Mouse (Mus musculus) bone marrow macrophage, adult 2 months (primary cell): ENCODE measurements around the gene Fsd1l. TPM values are rescaled to one million over a fixed set of nuclear protein-coding genes. Genes with fewer than 3 reads are reported as not detected.
A peak's percentile ranks its signal among the peaks of the same experiment; 100 is the strongest.
"Not testable (repeated sequence)": the region's sequence is repeated elsewhere in the genome, so short reads cannot be mapped to it uniquely, and the experiment has no call there.

Experiments used
- H3K27ac ChIP-seq: 2 replicates; pipeline ENCODE4 v1.5.1; 2012; ENCODE audit warnings: low read depth, low read length; ENCODE audit not compliant: insufficient read depth
- H3K4me1 ChIP-seq: 2 replicates; pipeline ENCODE4 v1.6.1; 2012; ENCODE audit warnings: low read length; ENCODE audit not compliant: control insufficient read depth, insufficient read depth
- H3K4me3 ChIP-seq: 2 replicates; pipeline ENCODE4 v1.5.1; 2012; ENCODE audit warnings: mild to moderate bottlenecking, low read length, moderate library complexity; ENCODE audit not compliant: insufficient read depth
- CTCF ChIP-seq: IDR thresholded peaks from 2 replicates; pipeline ENCODE4 v1.5.1; 2012; ENCODE audit warnings: low read depth, mild to moderate bottlenecking, low read length, moderate library complexity
- POLR2A ChIP-seq: IDR thresholded peaks from 2 replicates; pipeline ENCODE4 v1.6.1; 2012; ENCODE audit warnings: mild to moderate bottlenecking, low read depth, low read length, borderline replicate concordance
- polyA plus RNA-seq: library from polyadenylated mRNA; stranded (reverse); fragments of >200 nt; gene quantifications from 2 replicates; pipeline ENCODE4 v1.2.4, GENCODE M21; 2012; ENCODE audit not compliant: missing spikeins, insufficient read depth, insufficient read length

Fsd1l gene
- polyA plus RNA-seq, 1 experiment, result 4.1 TPM

DNA sequence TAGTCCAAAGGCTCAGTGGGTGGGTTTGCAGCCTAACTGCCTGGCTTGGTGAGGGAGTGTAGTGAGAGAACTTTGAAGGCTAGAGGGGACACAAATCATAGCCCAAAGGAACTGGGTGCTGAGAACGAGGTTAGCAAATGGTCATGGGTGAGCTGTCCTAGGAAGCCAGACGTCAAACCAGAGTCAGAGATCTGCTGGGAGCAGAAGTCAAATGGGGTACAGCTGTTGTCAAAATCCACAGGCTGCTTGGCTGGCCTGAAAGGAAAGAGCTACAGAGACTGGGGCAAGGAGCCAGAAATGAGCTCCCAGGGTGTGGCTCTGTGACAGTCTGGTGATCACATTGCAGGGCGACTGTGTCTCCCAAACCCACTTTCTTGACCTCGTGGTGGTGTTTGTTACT is 2.3 kb upstream of the Fsd1l start:
- Histone ChIP-seq H3K4me3 (no peak overlapping the region), H3K4me1 (no peaks in the 10 kb centered on the region; the same call in 1 of the 2 replicates), H3K27ac (no peak overlapping the region)
- TF ChIP-seq POLR2A, result no peak
- TF ChIP-seq CTCF, result no peak

GRCm38 (mm10) chr4:53630963-53631315 is 332 bp upstream of the Fsd1l start:
- Histone ChIP-seq H3K4me1 (no peaks in the 10 kb centered on the region; the same call in 1 of the 2 replicates), H3K4me3 (peak overlapping the region; percentile 88), H3K27ac (no peak overlapping the region)
- TF ChIP-seq CTCF, result no peak
- TF ChIP-seq POLR2A, result no peak

DNA sequence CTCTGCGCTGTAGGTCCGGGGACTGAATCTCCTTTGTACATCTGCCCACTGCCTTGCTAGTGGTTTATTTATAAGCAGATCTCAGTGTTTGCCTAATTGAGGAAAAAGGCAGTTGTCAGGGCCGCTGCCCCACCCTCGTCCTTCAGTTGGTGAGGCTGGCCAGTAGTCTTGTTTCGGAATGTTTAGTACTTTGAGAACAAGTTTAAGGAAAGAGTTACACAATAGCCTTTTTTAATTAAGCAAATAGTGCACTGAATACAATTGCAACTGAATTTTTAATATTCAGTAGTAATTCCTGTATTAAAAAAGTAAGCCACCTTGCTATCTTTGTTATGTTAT is 709 bp downstream of the Fsd1l start:
- Histone ChIP-seq H3K4me1 (no peaks in the 10 kb centered on the region; the same call in 1 of the 2 replicates), H3K27ac (no peak overlapping the region), H3K4me3 (peak overlapping the region; percentile 88)
- no peak for TF ChIP-seq POLR2A
- TF ChIP-seq CTCF, result no peak

DNA sequence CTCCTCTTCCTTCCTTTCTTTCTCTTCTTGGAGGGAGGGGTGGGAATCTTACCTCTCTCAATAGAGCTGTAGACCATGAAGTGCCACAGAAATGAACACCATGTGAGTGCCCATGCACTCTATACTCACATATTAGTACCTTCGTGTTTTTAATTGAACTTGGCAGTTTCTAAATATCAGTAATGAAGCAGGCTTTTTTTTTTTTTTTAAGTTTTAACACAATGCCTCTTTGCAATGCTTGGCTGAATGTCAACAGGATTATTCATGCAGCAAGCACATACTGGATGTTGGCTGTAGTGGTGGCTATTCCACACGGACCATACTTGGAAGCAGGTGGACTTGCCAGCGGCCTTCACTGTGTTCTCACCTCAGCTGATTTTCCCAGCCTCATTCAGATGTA is 4.1 kb downstream of the Fsd1l start:
- H3K4me3 ChIP-seq, result no peak overlapping the region
- no peaks in the 10 kb centered on the region; the same call in 1 of the 2 replicates for H3K4me1 ChIP-seq
- TF ChIP-seq POLR2A (no peak), CTCF (no peak)
- no peak overlapping the region for H3K27ac ChIP-seq

DNA sequence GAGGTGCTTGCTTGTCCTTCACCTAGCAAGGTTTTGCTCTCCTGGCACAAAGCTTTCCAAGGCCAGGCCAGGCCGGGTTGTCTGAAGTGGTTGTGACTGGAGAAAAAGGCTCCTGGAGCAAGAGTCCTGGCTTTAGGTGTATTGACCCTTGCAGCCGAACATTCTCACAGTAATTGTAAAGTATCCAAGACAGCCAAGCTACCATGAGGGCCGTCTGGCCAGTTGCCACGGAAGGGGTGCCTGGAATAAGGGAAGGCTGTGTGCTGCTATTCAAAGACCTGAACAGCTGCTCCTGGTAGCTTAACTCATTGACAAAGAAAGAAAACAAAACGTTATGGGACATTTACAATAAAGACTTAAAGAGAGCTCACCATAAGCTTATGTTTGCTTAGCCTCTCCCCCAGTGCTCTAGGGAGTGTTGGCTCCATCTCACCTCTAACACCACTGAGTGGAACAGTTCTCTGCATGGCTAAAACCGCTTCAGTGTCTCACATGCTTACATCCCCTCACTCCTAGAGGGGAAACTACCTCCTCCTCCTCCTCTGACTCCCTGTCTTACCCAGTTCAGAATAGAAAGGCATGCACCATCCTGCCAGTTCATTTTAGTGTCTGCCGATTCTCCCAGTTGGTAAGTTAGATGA is 6.1 kb downstream of the Fsd1l start:
- Histone ChIP-seq H3K4me3 (no peak overlapping the region), H3K4me1 (no peaks in the 10 kb centered on the region; the same call in 1 of the 2 replicates), H3K27ac (no peak overlapping the region)
- TF ChIP-seq CTCF, result no peak
- no peak for TF ChIP-seq POLR2A

- no peaks in the 10 kb centered on the region for H3K4me1 ChIP-seq
- TF ChIP-seq CTCF (no peak), POLR2A (no peak)
- H3K27ac ChIP-seq, result no peak overlapping the region
- H3K4me3 ChIP-seq, result no peak overlapping the region
Observed at GRCm38 (mm10) chr4:53638549-53639123, 7.4 kb downstream of the Fsd1l start.

DNA sequence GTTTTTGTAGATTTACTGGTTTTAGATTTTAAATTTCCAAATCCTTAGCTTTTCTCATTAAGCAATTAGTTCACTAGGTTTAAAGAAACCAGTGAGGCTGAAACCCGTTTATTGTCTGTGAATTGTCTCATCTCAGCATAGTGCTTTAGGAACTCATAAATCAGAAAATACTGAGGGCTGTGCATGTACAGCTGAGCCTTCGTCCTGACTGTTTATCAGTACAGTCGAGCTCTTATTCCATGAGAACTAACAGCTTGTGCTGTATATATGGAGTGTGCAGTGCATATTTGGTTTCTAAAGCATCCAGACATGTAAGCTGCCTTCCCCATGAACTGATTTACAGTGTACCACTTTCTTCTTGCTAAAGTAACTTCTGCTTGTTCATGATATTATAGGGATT is 26.8 kb downstream of the Fsd1l start:
- H3K4me1 ChIP-seq, result peaks cover 2% of the 10 kb centered on the region
- no peak overlapping the region for H3K27ac ChIP-seq
- no peak for TF ChIP-seq POLR2A
- TF ChIP-seq CTCF, result no peak
- no peak overlapping the region for H3K4me3 ChIP-seq

DNA sequence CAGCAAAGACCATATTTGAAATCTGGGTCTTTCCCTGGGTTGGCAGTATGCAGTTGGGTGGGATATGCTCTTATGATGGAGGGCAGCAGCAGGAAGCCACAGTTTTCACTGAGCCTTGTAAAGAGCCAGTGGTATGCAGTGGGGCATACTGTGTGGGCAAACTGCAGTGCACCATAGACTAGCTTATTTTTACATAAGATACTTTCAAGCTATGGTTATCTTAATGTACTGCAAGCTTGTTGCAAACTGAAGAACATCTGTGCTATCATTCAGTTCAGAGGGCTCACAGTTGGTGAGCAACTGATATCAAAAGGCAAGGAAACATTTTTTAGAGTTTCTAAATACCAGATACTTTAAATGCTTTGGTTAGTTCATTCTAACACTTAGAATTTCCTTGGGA is 29.4 kb downstream of the Fsd1l start:
- TF ChIP-seq POLR2A, result no peak
- no peak for TF ChIP-seq CTCF
- no peak overlapping the region for H3K27ac ChIP-seq
- no peak overlapping the region for H3K4me3 ChIP-seq
- peaks cover 2% of the 10 kb centered on the region for H3K4me1 ChIP-seq

GRCm38 (mm10) chr4:53682092-53682491 is 50.8 kb downstream of the Fsd1l start:
- Histone ChIP-seq H3K4me3 (no peak overlapping the region), H3K27ac (no peak overlapping the region), H3K4me1 (no peaks in the 10 kb centered on the region)
- no peak for TF ChIP-seq POLR2A
- no peak for TF ChIP-seq CTCF

DNA sequence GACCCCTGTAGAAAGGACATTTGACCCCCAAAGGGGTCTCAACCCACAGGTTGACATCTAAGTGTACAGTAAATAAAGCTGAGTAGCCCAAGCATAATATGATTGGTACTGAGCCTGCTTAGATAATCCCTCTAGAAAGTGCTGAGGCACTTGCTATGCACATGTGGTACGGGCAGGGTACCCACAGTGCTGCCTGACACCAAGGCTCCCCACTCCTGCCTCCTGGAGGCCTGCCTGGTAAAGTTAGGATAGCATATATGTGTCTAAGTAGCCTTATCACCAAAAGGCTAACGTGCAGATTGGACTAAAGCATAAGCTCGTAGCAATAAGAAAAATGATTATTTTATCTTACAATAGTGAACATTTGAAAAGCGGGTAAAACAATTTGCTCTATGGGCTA is 57.7 kb downstream of the Fsd1l start:
- H3K4me3 ChIP-seq, result no peak overlapping the region
- TF ChIP-seq CTCF, result no peak
- TF ChIP-seq POLR2A, result no peak

GRCm38 (mm10) chr4:53691418-53691817 is 60.1 kb downstream of the Fsd1l start:
- Histone ChIP-seq H3K4me3 (no peak overlapping the region), H3K27ac (no peak overlapping the region), H3K4me1 (no peaks in the 10 kb centered on the region)
- no peak for TF ChIP-seq CTCF
- no peak for TF ChIP-seq POLR2A

More for the DNA sequence above, 57.7 kb downstream of the Fsd1l start:
- Histone ChIP-seq H3K27ac (no peak overlapping the region), H3K4me1 (no peaks in the 10 kb centered on the region)

DNA sequence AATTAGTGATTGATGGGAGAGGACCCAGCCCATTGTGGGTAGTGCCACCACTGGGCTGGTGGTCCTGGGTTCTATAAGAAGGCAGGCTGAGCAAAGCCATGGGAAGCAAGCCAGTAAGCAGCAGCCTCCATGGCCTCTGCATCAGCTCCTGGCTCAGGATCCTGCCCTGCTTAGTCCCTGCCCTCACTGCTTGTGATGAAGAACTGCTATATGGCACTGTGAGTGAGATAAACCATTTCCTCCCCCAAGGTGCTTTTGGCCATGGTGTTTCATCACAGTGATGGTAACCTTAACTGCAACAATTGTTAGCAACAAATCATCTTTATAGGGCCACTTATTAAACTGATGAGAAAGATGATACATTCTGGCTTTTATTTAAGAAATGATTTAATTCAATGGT is 77.9 kb downstream of the Fsd1l start:
- H3K4me3 ChIP-seq, H3K27ac ChIP-seq: not testable (repeated sequence)

More for the DNA sequence above, 77.9 kb downstream of the Fsd1l start:
- H3K4me1 ChIP-seq, result not testable (repeated sequence)
